Mouse (Mus musculus) left cerebral cortex, adult 11 months (tissue): ENCODE results near the gene Slc39a10.
"Not testable (repeated sequence)": the region's sequence is repeated elsewhere in the genome, so short reads cannot be mapped to it uniquely, and the experiment has no call there.

Source experiments
- DNase-seq: peaks from one replicate; pipeline ENCODE4 v3.0.0; 2022; ENCODE audit warnings: low spot score

Gene Slc39a10

GRCm38 (mm10) chr1:46770077-46770695 is 122.5 kb downstream of the Slc39a10 start:
- not testable (repeated sequence) for DNase-seq

GRCm38 (mm10) chr1:46769318-46769717 is 123.3 kb downstream of the Slc39a10 start:
- DNase-seq, result not testable (repeated sequence)

- DNase-seq, result not testable (repeated sequence)
Observed at GRCm38 (mm10) chr1:46764600-46764999, 128.1 kb downstream of the Slc39a10 start.
